Mouse (Mus musculus): ENCODE data around the gene Panx1. TPM values are rescaled to one million over a fixed set of nuclear protein-coding genes. Genes with fewer than 3 reads are reported as not detected.

Gene Panx1
- total RNA-seq, 1 experiment: 25.0 TPM

DNA sequence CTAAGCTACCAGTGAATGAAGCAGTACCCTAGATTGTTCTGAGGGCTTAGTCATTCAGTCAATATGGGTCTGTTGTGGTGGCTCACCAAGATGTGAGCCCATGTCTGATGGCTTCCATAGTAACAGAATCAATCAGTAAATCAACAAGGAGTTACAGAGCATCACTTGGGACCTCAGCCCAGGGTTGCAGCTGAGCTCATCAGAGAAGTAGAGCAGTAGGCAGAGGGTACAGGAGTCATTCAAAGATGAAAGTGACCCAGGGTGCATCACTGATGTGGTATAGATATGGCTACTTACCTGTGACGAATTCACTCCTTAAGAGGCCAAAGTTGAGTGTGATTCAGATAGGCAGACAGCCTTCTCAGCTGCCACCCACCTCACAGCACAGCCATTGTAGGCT is 49.8 kb downstream of the Panx1 start:
- H3K9me3 ChIP-seq (ENCODE audit: control insufficient read depth, insufficient read depth, low read depth, low read length): no peaks in the 10 kb centered on the region
- TF ChIP-seq CHD2 (IDR thresholded peaks at IDR 0.05; ENCODE audit: low read depth, low read length) (no peak), MAFK (IDR thresholded peaks at IDR 0.05; ENCODE audit: insufficient read depth, low read depth, low read length) (no peak), ZC3H11A (IDR thresholded peaks at IDR 0.05; ENCODE audit: borderline replicate concordance, low read depth, low read length) (no peak), HCFC1 (IDR thresholded peaks at IDR 0.05; ENCODE audit: borderline replicate concordance, insufficient read depth, low read length) (no peak), ZNF384 (IDR thresholded peaks at IDR 0.05; ENCODE audit: low read depth, low read length) (no peak)
- H3K36me3 ChIP-seq (ENCODE audit: control insufficient read depth, insufficient read depth, low read length, poor library complexity, severe bottlenecking): no peaks in the 10 kb centered on the region
- H3K27ac ChIP-seq (ENCODE audit: insufficient read depth, low read depth, low read length, poor library complexity, severe bottlenecking): no peak overlapping the region
- no peak for DNase-seq (ENCODE audit: low read depth, low spot score)
- no peak overlapping the region for H3K9ac ChIP-seq (ENCODE audit: insufficient read depth, low read depth, low read length, poor library complexity, severe bottlenecking)
- no peaks in the 10 kb centered on the region for H3K4me1 ChIP-seq (ENCODE audit: control insufficient read depth in 2 of 2, insufficient read depth in 2 of 2, low read length in 2 of 2, poor library complexity in 1 of 2)
- no peak overlapping the region for H3K4me3 ChIP-seq (ENCODE audit: insufficient read depth in 1 of 2, low read depth in 1 of 2, low read length in 2 of 2, poor library complexity in 1 of 2, severe bottlenecking in 1 of 2)
- in situ Hi-C loops (cut with MboI; ENCODE audit: low sequenced_read_pairs in 2 of 2, unreplicated experiment in 2 of 2): no loop called here

DNA sequence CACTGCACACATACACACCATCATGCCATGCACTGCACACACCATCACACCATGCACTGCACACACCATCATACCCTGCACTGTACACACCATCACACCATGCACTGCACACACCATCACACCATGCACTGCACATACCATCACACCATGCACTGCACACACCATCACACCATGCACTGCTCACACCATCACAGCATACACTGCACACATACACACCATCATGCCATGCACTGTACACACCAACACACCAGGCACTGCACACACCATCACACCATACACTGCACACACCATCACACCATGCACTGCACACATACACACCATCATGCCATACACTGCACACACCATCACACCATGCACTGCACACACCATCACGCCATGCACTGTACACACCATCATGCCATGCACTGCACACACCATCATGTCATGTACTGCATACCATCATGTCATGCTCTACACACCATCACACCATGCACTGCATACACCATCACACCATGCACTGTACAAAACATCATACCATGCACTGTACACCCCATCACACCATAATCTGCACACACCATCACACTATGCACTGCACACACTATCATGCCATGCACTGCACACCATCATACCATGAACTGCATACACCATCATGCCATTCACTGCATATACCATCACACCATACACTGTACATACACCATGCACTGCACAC is 56.5 kb downstream of the Panx1 start:
- in situ Hi-C loops (cut with MboI; ENCODE audit: low sequenced_read_pairs in 2 of 2, unreplicated experiment in 2 of 2): no loop called here
- no peak overlapping the region for H3K27ac ChIP-seq (ENCODE audit: insufficient read depth, low read depth, low read length, poor library complexity, severe bottlenecking)

DNA sequence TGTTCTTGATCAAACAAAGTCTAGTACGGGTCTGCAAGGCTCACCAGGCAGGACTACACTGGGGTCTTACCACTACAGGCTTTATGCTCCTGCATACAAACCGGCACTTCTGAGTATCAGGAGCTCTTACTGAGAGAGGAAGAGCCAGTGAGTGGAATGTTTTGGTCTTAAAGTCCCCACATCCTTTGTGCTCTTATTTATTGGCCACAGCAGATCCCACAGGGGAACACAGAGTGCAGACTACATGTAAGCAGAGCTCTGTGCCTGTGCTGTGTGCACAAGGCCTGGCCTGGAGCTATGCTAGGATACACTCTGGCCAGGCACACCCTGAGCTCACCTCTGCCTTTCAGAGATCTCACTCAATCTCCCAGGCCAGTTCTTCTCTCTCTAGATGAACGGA is 62.1 kb downstream of the Panx1 start:
- no peaks in the 10 kb centered on the region for H3K9me3 ChIP-seq (ENCODE audit: control insufficient read depth, insufficient read depth, low read depth, low read length)
- TF ChIP-seq ZC3H11A (IDR thresholded peaks at IDR 0.05; ENCODE audit: borderline replicate concordance, low read depth, low read length) (no peak), CHD2 (IDR thresholded peaks at IDR 0.05; ENCODE audit: low read depth, low read length) (no peak), ZNF384 (IDR thresholded peaks at IDR 0.05; ENCODE audit: low read depth, low read length) (no peak), HCFC1 (IDR thresholded peaks at IDR 0.05; ENCODE audit: borderline replicate concordance, insufficient read depth, low read length) (no peak), MAFK (IDR thresholded peaks at IDR 0.05; ENCODE audit: insufficient read depth, low read depth, low read length) (no peak)
- no peak overlapping the region for H3K27ac ChIP-seq (ENCODE audit: insufficient read depth, low read depth, low read length, poor library complexity, severe bottlenecking)
- no peaks in the 10 kb centered on the region for H3K4me1 ChIP-seq (ENCODE audit: control insufficient read depth in 2 of 2, insufficient read depth in 2 of 2, low read length in 2 of 2, poor library complexity in 1 of 2)
- no peak overlapping the region for H3K9ac ChIP-seq (ENCODE audit: insufficient read depth, low read depth, low read length, poor library complexity, severe bottlenecking)
- no peak overlapping the region for H3K4me3 ChIP-seq (ENCODE audit: insufficient read depth in 1 of 2, low read depth in 1 of 2, low read length in 2 of 2, poor library complexity in 1 of 2, severe bottlenecking in 1 of 2)
- no peak for DNase-seq (ENCODE audit: low read depth, low spot score)
- H3K36me3 ChIP-seq (ENCODE audit: control insufficient read depth, insufficient read depth, low read length, poor library complexity, severe bottlenecking): no peaks in the 10 kb centered on the region
- in situ Hi-C loops (cut with MboI; ENCODE audit: low sequenced_read_pairs in 2 of 2, unreplicated experiment in 2 of 2): no loop called here

More for the DNA sequence above, 56.5 kb downstream of the Panx1 start:
- no peaks in the 10 kb centered on the region for H3K9me3 ChIP-seq (ENCODE audit: control insufficient read depth, insufficient read depth, low read depth, low read length)
- no peak overlapping the region for H3K4me3 ChIP-seq (ENCODE audit: insufficient read depth in 1 of 2, low read depth in 1 of 2, low read length in 2 of 2, poor library complexity in 1 of 2, severe bottlenecking in 1 of 2)
- H3K9ac ChIP-seq (ENCODE audit: insufficient read depth, low read depth, low read length, poor library complexity, severe bottlenecking): no peak overlapping the region
- no peaks in the 10 kb centered on the region for H3K36me3 ChIP-seq (ENCODE audit: control insufficient read depth, insufficient read depth, low read length, poor library complexity, severe bottlenecking)
- TF ChIP-seq ZC3H11A (IDR thresholded peaks at IDR 0.05; ENCODE audit: borderline replicate concordance, low read depth, low read length) (no peak), HCFC1 (IDR thresholded peaks at IDR 0.05; ENCODE audit: borderline replicate concordance, insufficient read depth, low read length) (no peak), CHD2 (IDR thresholded peaks at IDR 0.05; ENCODE audit: low read depth, low read length) (no peak), ZNF384 (IDR thresholded peaks at IDR 0.05; ENCODE audit: low read depth, low read length) (no peak), MAFK (IDR thresholded peaks at IDR 0.05; ENCODE audit: insufficient read depth, low read depth, low read length) (no peak)
- no peaks in the 10 kb centered on the region for H3K4me1 ChIP-seq (ENCODE audit: control insufficient read depth in 2 of 2, insufficient read depth in 2 of 2, low read length in 2 of 2, poor library complexity in 1 of 2)
- DNase-seq (ENCODE audit: low read depth, low spot score): no peak

DNA sequence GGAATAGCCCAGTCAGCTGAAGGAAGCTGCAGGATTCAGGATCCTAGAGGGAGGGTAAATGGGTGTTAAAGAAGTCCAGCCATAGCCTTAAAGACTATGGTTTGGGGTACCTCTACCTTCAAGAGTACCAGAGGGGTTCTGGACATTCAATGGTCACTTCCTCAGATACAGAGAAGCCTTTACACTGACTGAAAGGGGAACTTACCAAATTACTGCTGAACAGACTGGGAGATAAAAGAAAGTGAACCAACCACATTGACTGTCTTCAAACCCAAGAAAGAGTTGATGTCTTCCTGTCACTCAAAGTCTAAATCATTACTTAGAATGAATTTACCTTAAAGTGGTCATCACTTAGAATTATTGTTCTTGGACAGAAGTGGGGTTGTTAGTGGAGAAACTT is 62.6 kb downstream of the Panx1 start:
- in situ Hi-C loops (cut with MboI; ENCODE audit: low sequenced_read_pairs in 2 of 2, unreplicated experiment in 2 of 2): no loop called here
- Histone ChIP-seq H3K27ac (ENCODE audit: insufficient read depth, low read depth, low read length, poor library complexity, severe bottlenecking) (no peak overlapping the region), H3K4me1 (ENCODE audit: control insufficient read depth in 2 of 2, insufficient read depth in 2 of 2, low read length in 2 of 2, poor library complexity in 1 of 2) (no peaks in the 10 kb centered on the region), H3K36me3 (ENCODE audit: control insufficient read depth, insufficient read depth, low read length, poor library complexity, severe bottlenecking) (no peaks in the 10 kb centered on the region), H3K4me3 (ENCODE audit: insufficient read depth in 1 of 2, low read depth in 1 of 2, low read length in 2 of 2, poor library complexity in 1 of 2, severe bottlenecking in 1 of 2) (no peak overlapping the region), H3K9me3 (ENCODE audit: control insufficient read depth, insufficient read depth, low read depth, low read length) (no peaks in the 10 kb centered on the region), H3K9ac (ENCODE audit: insufficient read depth, low read depth, low read length, poor library complexity, severe bottlenecking) (no peak overlapping the region)
- no peak for TF ChIP-seq ZNF384 (IDR thresholded peaks at IDR 0.05; ENCODE audit: low read depth, low read length)
- no peak for TF ChIP-seq CHD2 (IDR thresholded peaks at IDR 0.05; ENCODE audit: low read depth, low read length)
- TF ChIP-seq HCFC1 (IDR thresholded peaks at IDR 0.05; ENCODE audit: borderline replicate concordance, insufficient read depth, low read length): no peak
- TF ChIP-seq MAFK (IDR thresholded peaks at IDR 0.05; ENCODE audit: insufficient read depth, low read depth, low read length): no peak
- no peak for TF ChIP-seq ZC3H11A (IDR thresholded peaks at IDR 0.05; ENCODE audit: borderline replicate concordance, low read depth, low read length)
- DNase-seq (ENCODE audit: low read depth, low spot score): no peak

All from ES-E14 (cell line).